Mouse (Mus musculus): ENCODE measurements around the gene Olfr487. TPM values are rescaled to one million over a fixed set of nuclear protein-coding genes. Genes with fewer than 3 reads are reported as not detected.

Gene Olfr487
- not detected for polyA plus RNA-seq (2015; fragmentation: Illumina TruSeq; extraction: RNeasy Lipid Tissue Mini Kit (QIAGEN cat#74804); ENCODE audit: insufficient read depth, low read depth, low replicate concordance)

DNA sequence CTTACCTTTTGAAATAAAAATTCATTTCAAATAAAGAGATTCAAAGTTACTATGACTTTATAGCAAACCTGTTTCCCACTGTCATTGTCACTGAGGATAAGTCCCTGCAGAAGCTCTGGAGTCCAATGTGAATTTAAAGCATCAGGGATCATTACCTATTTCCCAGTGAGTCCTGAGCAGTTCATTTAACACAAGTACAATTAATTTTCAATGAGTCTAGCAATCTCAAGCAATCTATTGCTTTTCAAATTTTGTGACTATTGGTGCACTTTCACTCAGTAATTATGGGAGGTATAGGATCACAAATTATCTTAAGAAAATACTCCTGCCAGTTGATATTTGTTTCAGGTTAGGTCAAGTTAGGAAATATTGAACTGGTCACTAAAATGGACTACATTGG lies at the start of gene Olfr487:
Gene Olfr487, minus strand, starts transcription at position 101 of the 400 bp plus-strand sequence.

GRCm38 (mm10) chr7:108258247-108258646 lies 43.8 kb upstream of the Olfr487 start, which contains the start of gene Olfr488:
Gene Olfr488 (minus strand): TSS chr7:108258347.

DNA sequence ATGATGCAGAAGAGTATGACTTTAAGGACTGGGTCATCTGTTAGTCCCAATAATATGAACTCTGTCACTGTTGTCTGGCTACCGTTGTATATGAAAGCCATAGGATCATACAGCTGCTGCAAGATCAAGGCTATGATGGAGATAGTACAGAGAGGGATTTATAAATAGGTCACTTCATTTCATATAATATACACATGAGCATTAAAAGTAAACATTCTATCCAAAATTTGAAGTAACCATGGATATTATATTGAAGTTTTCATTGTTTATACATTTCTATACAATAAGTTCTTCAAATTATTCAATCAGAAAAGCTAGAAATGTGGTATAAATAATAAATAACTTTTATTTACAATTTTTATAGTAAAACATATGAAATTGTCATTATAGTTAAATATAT lies 41.8 kb downstream of the Olfr487 start, which contains the start of gene Olfr486:
Gene Olfr486, minus strand, starts transcription at position 101 of the 400 bp plus-strand sequence.

GRCm38 (mm10) chr7:108159771-108160170 lies 54.7 kb downstream of the Olfr487 start, which contains the start of gene Olfr485:
Gene Olfr485 (minus strand): TSS chr7:108159871.

Other genes starting within 250 kb of the Olfr487 start
- not detected for gene Olfr476, start 249.8 kb downstream of the Olfr487 start, polyA plus RNA-seq (2015; fragmentation: Illumina TruSeq; extraction: RNeasy Lipid Tissue Mini Kit (QIAGEN cat#74804); ENCODE audit: insufficient read depth, low read depth, low replicate concordance)
- not detected for gene Olfr477, start 227.9 kb downstream of the Olfr487 start, polyA plus RNA-seq (2015; fragmentation: Illumina TruSeq; extraction: RNeasy Lipid Tissue Mini Kit (QIAGEN cat#74804); ENCODE audit: insufficient read depth, low read depth, low replicate concordance)
- not detected for gene Olfr478, start 180.6 kb downstream of the Olfr487 start, polyA plus RNA-seq (2015; fragmentation: Illumina TruSeq; extraction: RNeasy Lipid Tissue Mini Kit (QIAGEN cat#74804); ENCODE audit: insufficient read depth, low read depth, low replicate concordance)
- not detected for gene Olfr479, start 163.9 kb downstream of the Olfr487 start, polyA plus RNA-seq (2015; fragmentation: Illumina TruSeq; extraction: RNeasy Lipid Tissue Mini Kit (QIAGEN cat#74804); ENCODE audit: insufficient read depth, low read depth, low replicate concordance)
- not detected for gene Olfr480, start 147.3 kb downstream of the Olfr487 start, polyA plus RNA-seq (2015; fragmentation: Illumina TruSeq; extraction: RNeasy Lipid Tissue Mini Kit (QIAGEN cat#74804); ENCODE audit: insufficient read depth, low read depth, low replicate concordance)
- not detected for gene Olfr481, start 134.8 kb downstream of the Olfr487 start, polyA plus RNA-seq (2015; fragmentation: Illumina TruSeq; extraction: RNeasy Lipid Tissue Mini Kit (QIAGEN cat#74804); ENCODE audit: insufficient read depth, low read depth, low replicate concordance)
- not detected for gene Olfr482, start 117.0 kb downstream of the Olfr487 start, polyA plus RNA-seq (2015; fragmentation: Illumina TruSeq; extraction: RNeasy Lipid Tissue Mini Kit (QIAGEN cat#74804); ENCODE audit: insufficient read depth, low read depth, low replicate concordance)
- not detected for gene Olfr483, start 113.8 kb downstream of the Olfr487 start, polyA plus RNA-seq (2015; fragmentation: Illumina TruSeq; extraction: RNeasy Lipid Tissue Mini Kit (QIAGEN cat#74804); ENCODE audit: insufficient read depth, low read depth, low replicate concordance)
- gene Olfr484, start 87.2 kb downstream of the Olfr487 start, polyA plus RNA-seq (2015; fragmentation: Illumina TruSeq; extraction: RNeasy Lipid Tissue Mini Kit (QIAGEN cat#74804); ENCODE audit: insufficient read depth, low read depth, low replicate concordance) = not detected
- not detected for gene Olfr485, start 54.8 kb downstream of the Olfr487 start, polyA plus RNA-seq (2015; fragmentation: Illumina TruSeq; extraction: RNeasy Lipid Tissue Mini Kit (QIAGEN cat#74804); ENCODE audit: insufficient read depth, low read depth, low replicate concordance)
- not detected for gene Olfr486, start 41.9 kb downstream of the Olfr487 start, polyA plus RNA-seq (2015; fragmentation: Illumina TruSeq; extraction: RNeasy Lipid Tissue Mini Kit (QIAGEN cat#74804); ENCODE audit: insufficient read depth, low read depth, low replicate concordance)
- gene Olfr488, start 43.7 kb upstream of the Olfr487 start, polyA plus RNA-seq (2015; fragmentation: Illumina TruSeq; extraction: RNeasy Lipid Tissue Mini Kit (QIAGEN cat#74804); ENCODE audit: insufficient read depth, low read depth, low replicate concordance) = not detected
- gene Olfr490, start 74.3 kb upstream of the Olfr487 start, polyA plus RNA-seq (2015; fragmentation: Illumina TruSeq; extraction: RNeasy Lipid Tissue Mini Kit (QIAGEN cat#74804); ENCODE audit: insufficient read depth, low read depth, low replicate concordance) = not detected
- gene Olfr491, start 98.8 kb upstream of the Olfr487 start, polyA plus RNA-seq (2015; fragmentation: Illumina TruSeq; extraction: RNeasy Lipid Tissue Mini Kit (QIAGEN cat#74804); ENCODE audit: insufficient read depth, low read depth, low replicate concordance) = not detected
- not detected for gene Olfr492, start 109.0 kb upstream of the Olfr487 start, polyA plus RNA-seq (2015; fragmentation: Illumina TruSeq; extraction: RNeasy Lipid Tissue Mini Kit (QIAGEN cat#74804); ENCODE audit: insufficient read depth, low read depth, low replicate concordance)
- not detected for gene Olfr493, start 132.3 kb upstream of the Olfr487 start, polyA plus RNA-seq (2015; fragmentation: Illumina TruSeq; extraction: RNeasy Lipid Tissue Mini Kit (QIAGEN cat#74804); ENCODE audit: insufficient read depth, low read depth, low replicate concordance)
- gene Olfr494, start 150.7 kb upstream of the Olfr487 start, polyA plus RNA-seq (2015; fragmentation: Illumina TruSeq; extraction: RNeasy Lipid Tissue Mini Kit (QIAGEN cat#74804); ENCODE audit: insufficient read depth, low read depth, low replicate concordance) = not detected
- gene Olfr495, start 178.5 kb upstream of the Olfr487 start, polyA plus RNA-seq (2015; fragmentation: Illumina TruSeq; extraction: RNeasy Lipid Tissue Mini Kit (QIAGEN cat#74804); ENCODE audit: insufficient read depth, low read depth, low replicate concordance) = not detected
- gene Olfr497, start 205.8 kb upstream of the Olfr487 start, polyA plus RNA-seq (2015; fragmentation: Illumina TruSeq; extraction: RNeasy Lipid Tissue Mini Kit (QIAGEN cat#74804); ENCODE audit: insufficient read depth, low read depth, low replicate concordance) = not detected

All from pancreas, adult 10 weeks (tissue).